Mouse (Mus musculus) G1E-ER4 (cell line): ENCODE data around the gene Cd151. TPM values are rescaled to one million over a fixed set of nuclear protein-coding genes. Genes with fewer than 3 reads are reported as not detected.

Experiments used
- GATA1 ChIP-seq: IDR thresholded peaks from one replicate; pipeline ENCODE4 v1.8.0; 2012; ENCODE audit warnings: low read length, inconsistent platforms
- polyA plus RNA-seq: library from polyadenylated mRNA; stranded (reverse); fragments of >175 nt; gene quantifications from 2 replicates; pipeline ENCODE4 v1.2.3, GENCODE M21; 2012

Gene Cd151
- polyA plus RNA-seq, 1 experiment: 15.2 TPM

DNA sequence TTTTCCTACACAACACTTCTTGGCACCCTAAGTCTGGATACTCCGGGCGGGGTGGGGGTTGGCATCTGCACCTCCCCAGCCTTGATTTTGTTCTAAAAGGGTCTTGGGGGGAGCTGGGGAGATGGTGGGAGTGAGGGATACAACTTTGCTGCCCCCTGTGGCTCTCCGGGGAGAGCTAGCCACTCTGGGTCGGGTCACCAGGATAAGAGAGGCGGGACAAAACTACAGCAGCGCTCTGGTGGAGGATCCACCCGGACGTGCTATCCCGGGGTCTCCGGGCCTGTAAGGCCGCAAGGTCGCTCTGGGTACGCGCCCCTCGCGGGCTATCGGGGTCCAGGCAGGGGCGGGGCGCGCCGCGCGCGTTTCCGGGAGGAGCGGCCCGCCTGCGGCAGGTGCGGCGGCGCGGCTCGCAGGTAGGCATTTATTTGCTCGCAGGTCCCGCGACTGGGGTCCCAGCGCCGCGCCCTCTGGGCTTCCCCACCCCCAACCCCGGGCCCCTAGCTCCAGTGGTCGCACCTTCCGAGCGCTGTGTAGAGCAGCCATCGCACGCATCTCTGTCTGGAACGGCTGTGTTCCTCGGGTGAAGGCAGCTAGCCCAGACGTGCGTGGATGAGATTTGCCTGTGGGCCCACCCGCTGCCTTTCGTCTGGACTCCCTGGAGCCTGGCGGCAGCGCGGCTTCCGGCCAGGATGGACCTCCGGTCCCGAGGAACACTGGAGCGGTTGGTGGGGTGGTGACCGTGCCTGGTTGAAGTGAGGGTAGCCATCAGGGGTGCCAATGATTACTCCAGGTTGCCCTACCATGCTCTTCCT lies 5.5 kb upstream of the Cd151 start:
- no peak for TF ChIP-seq GATA1

DNA sequence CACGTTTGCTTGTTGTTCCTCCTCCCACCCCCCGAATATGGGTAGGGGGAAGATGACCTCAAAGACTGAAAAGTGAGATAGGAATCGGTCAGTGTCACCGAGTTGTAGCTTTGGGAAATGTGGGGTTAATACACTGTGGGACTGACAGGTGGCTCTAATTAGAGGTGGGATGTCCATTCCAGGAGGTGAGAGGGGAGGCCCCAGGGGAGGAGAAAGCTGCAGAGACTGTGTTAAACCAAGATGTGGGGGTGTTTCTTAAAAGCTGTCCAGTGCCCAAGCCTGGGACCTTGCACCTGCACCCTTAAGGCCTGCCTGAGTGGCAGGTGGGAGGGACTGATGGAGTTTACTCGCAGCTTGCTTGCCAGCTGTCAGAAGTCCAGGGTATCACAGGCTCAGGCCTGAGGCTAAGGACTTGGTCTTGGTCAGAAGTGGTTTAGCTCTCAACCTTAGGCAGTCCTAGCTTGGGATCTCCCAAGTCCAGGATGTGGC lies 4.8 kb upstream of the Cd151 start:
- no peak for TF ChIP-seq GATA1

DNA sequence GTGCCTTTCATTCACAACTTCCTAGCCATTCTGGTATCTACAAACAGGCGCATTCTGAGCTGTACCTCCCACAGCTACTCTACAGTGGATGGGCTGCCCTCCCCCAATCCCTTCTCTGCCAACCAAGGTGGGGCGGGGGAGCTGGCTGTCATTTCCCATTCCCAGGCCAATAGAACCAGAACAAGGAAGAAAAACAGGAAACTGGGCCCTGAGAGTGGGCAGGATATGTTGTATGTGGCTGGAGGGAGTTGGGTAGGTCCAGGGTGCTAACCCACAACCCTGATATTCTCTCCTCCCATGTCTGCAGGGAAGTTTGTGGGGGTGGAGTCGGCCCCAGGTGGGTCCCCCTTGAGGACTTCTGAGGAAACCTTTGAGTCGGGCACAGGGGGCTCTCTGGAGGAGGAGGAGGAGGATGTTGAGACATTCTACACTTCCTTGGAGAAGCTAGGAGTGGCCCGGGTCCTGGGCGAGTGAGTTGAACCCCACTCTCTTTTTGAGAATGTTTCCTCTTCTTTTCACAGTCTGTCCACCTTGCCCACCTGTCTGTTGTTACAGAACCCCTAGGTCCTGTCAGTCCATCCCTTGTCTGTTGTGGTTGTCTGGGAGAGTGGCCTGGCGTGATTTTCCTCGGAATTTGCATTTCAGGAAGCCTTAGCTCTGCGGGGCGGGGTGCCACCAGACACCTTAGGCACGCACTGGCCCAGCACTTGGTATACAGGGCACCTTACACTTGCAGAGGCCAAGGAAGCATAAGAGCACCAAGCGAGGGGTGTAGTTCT lies 3.2 kb upstream of the Cd151 start:
- no peak for TF ChIP-seq GATA1

DNA sequence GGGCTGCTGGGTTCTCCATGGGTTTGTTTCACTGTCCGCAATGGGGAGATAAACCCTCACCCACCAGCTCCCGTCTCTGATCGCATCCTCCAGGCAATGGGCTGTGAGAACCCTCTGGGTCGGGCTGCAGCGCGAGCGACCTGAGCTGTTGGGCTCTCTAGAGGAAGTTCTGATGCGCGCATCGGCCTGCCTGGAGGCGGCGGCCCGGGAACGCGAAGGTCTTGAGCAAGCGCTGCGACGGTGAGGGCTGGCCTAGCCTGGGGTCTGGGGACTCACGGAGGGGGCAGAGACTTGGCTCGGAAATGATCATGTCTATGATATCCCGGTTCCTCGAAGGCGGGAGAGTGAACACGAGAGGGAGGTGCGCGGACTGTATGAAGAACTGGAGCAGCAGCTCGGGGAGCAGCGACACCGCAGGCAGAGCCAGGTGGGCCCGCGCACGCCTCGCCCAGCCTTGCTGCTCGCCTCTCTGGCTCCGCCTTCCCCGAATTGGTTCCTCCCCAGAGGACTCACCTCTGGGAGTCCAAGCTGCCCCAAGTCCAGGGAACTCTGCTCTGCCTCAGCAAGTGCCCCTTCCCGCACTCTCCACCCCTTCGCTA lies 2.5 kb upstream of the Cd151 start:
- no peak for TF ChIP-seq GATA1

DNA sequence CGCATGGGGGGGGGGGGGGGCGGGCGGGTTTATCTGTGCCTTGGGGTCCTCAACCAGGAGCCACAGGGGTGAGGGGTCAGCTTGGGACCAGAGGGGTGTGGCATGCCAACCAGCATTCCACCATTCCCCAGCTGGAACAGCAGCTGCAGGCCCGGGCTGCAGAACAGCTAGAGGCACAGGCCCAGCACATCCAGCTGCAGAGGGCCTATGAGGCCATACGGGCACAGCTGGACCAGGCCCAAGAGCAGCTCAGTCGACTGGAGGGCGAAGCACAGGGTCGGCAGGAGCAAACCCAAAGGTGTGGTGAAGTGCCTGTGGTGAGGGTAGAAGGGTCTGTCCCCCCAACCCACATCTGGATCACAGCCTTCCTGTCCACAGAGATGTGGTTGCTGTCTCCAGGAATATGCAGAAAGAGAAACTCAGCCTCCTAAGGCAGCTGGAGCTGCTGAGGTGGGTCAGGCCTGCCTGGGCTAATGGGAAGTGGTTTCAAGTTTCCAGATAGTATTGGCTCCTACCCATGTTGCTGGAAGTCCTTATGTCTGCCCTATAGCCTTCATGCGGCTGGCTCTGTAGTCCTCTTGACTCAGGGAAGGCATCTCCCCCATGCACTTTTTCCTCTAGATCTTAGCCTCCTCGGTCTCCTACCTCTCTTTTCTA lies 1.7 kb upstream of the Cd151 start:
- TF ChIP-seq GATA1: no peak

DNA sequence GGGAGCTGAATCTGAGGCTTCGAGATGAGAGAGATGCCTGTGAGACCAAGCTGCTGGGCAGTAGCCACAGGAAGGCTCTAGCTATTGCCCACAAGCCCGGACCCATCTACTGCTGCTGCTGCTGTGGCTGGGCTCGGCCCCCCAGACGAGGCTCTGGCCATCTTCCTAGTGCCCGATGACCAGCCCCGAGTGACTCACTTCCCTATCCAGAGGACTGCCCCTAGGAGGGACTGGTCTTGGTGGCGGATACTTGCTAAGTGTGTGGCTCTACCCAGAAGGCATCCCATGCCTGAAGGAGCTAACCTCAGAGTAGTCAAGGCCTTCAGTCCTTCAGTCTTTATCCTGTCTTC lies 1.2 kb upstream of the Cd151 start:
- no peak for TF ChIP-seq GATA1

DNA sequence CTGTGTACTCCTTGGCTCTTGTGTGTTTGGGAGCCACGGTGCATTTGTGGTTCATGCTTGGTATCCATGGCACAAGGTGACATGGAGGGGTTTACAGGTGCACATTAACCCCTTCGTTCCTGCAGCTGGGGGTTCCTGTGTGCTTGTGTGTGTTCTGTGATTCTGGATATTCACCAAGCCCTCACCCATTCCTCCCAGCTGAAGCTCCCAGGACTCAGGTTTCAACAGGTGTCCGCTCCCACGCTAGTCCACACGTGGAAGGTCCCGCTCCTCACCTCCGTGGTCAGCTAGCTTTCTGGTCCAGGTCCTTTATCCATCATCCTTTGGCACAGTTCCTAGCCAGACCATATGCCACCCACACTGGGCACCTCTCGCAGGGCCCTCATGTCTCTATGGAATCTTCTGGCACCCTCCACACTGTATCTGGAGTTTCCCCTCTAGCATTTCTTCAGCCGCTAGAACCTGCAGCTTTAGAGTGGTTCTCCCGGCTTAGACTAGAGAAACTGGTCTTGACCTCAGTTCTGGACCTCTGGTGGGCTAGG lies 514 bp upstream of the Cd151 start:
- TF ChIP-seq GATA1: no peak

DNA sequence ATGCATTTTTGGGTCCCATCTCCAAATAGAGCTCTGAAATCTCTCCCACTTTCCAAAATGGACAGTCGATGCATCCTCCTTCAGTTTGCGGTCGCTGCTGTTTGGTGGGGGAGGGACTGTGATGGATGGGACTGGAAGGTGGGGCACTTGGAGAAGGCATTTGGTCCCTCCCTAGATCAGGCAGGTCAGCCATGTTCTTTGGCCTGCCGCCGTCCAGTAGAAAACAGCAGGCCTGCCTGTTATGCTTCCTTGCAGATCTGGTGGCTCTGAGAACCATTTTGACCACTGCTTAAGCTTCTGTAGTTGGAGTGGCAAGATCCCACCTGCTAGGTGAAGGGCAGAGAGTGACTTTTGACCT lies 951 bp downstream of the Cd151 start:
- TF ChIP-seq GATA1: no peak

DNA sequence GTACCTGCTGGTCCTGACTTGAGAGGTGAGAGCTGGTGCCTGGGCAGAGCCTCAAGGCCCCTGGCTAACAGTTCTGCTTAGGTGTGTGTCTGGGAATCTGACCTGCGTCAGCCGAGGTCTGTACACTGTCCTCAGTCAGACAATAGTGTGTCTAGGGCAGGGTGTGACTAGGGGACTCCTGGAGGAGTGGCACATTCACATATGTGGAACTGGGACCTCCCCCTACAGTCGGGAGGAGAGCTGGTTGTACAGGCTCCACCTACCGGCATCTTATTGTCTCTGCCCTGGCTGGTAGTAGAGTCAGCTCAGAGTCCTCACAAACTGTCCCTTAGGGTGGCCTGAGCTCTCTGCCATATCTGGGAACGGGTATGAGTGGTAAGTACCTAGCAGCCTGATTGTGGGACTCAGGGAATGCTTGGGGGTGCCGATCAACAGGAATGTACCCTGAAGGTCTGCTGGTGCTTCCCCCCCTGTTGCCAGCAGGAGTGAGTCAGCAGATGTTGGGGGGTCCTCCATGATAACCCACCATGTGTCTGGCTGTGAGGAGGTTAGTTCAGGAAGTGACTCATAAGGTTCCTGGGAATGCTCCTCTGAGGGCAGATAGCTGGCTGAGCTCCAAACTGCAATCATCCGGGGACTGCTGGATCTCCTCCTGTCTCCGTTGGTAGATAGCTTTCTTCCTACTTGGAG lies 1.5 kb downstream of the Cd151 start:
- peak; percentile 11 for TF ChIP-seq GATA1

DNA sequence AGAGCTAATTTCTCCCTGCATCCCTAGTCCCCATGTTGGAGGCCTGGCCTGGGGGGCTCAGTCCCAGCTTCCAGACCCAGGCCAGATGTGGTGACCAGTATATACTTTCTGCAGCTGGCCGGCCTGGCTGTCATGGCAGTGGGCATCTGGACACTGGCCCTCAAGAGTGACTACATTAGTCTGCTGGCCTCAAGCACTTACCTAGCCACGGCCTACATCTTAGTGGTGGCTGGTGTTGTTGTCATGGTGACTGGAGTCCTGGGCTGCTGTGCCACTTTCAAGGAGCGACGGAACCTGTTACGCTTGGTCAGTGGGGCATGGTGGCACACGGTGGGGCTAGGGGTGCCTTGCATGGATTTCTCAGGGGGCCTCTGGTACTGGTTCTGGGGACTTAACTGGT lies 2.2 kb downstream of the Cd151 start:
- no peak for TF ChIP-seq GATA1

DNA sequence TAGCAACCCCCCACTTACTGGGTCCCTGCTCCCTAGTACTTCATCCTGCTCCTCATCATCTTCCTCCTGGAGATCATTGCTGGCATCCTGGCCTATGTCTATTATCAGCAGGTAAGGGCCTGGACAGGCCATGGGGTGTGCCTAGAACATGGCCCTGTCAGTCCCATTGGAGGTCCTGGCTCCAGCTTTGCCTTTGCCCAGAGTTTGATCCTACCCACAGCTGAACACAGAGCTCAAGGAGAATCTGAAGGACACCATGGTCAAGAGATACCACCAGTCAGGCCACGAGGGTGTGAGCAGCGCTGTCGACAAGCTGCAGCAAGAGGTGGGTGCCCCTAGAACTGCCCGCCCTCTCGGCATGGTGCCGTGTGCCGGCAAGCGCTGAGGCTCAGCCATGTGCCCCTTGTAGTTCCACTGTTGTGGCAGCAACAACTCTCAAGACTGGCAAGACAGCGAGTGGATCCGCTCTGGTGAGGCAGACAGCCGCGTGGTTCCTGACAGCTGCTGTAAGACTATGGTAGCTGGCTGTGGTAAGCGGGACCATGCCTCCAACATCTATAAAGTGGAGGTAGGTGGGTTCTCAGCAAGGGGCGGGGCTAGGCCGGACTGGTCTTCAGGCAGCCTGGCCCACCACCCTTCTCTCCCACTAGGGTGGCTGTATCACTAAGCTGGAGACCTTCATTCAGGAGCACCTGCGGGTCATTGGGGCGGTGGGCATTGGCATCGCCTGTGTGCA lies 2.9 kb downstream of the Cd151 start:
- TF ChIP-seq GATA1: no peak

DNA sequence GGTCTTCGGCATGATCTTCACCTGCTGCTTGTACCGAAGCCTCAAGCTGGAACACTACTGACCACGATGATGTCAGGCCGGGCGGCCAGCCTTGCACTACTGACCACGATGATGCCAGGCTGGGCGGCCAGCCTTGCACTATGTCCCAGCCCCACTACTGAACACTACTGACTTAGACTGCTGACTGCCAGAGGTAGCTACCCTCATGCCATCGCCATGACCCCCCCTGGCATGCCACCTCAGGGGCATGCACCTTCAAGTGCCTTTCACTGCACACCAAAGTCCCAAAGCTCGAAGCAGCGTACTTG lies 3.4 kb downstream of the Cd151 start:
- TF ChIP-seq GATA1: no peak

DNA sequence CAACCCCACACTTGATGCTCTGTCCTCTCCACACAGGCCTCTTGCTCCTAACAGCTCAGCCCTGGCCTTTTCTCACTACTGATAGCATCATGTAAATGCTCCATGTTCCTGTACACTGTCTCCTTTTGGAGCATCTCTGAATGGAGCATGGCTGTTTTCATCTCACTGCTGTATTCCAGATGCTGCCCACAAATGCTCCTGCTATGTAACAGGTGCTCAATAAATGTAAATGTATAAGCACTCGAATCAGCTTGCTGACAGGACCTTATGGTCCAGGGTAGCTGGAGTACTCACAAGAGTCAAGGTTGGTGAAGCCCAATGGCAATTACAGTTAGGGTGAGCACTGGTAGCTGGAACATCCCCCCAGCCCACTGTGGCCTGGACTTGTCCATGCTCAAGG lies 4.0 kb downstream of the Cd151 start:
- no peak for TF ChIP-seq GATA1

DNA sequence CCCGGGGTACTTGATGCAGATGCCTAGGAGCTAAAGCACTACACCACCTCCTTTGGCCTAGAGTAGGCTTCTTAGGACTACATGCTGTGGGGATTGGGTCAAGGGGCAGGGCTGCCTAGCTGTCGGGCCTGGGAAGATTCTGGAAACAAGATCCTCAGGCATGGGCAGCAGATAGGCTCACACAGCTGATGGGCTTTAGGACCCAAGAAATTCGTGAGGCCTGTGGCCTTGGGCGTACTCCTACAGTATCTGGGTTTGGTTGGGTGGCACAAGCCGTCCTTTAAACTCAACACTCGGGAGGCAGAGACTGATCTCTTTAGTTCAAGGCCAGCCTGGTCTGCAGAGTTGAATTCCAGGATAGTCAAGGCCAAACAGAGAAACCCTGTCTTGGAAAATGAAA lies 5.0 kb downstream of the Cd151 start:
- TF ChIP-seq GATA1: no peak

DNA sequence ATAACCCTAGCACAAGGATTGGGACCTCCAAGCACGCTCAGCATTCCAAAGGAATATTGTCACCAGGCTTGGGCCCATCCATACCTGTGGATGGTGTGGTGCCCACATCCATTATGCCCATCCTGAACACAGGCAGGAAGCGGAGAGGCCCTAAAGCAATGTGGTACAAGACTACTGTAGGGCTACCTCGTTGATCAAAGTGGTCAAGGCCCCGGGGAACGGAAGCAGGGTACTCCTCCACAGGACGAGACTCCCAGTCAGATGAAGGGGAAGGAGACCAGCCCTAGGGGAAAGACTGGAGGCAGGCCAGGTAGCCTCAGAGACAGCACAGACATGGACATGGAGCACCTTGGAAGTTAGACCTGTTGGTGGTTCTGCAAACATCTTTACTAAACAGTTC lies 5.6 kb downstream of the Cd151 start:
- no peak for TF ChIP-seq GATA1
